Mouse (Mus musculus) limb, embryonic 13.5 days (tissue): ENCODE data around the gene Prss58. TPM values are rescaled to one million over a fixed set of nuclear protein-coding genes. Genes with fewer than 3 reads are reported as not detected.

Experiments
- ATAC-seq: fragments of 200-750 bp; cut with Nextera tagmentation; 2 replicates; pipeline ENCODE4 v1.8.0; 2017; ENCODE audit warnings: low read depth, moderate number of reproducible peaks, moderate TSS enrichment; ENCODE audit not compliant: low FRiP score
- H3K27ac ChIP-seq: fragments of 300-500 bp; sonication (generic); 2 replicates; pipeline ENCODE4 v1.5.1; 2015; ENCODE audit warnings: inconsistent platforms, mild to moderate bottlenecking, moderate library complexity
- H3K27me3 ChIP-seq: fragments of 300-500 bp; sonication (generic); 2 replicates; pipeline ENCODE4 v1.6.1; 2015; ENCODE audit warnings: mild to moderate bottlenecking, inconsistent platforms
- H3K36me3 ChIP-seq: fragments of 300-500 bp; sonication (generic); 2 replicates; pipeline ENCODE4 v1.6.1; 2015; ENCODE audit warnings: inconsistent platforms, mild to moderate bottlenecking, moderate library complexity
- H3K4me1 ChIP-seq: fragments of 300-500 bp; sonication (generic); 2 replicates; pipeline ENCODE4 v1.6.1; 2015; ENCODE audit warnings: inconsistent platforms
- H3K4me2 ChIP-seq: fragments of 300-500 bp; sonication (generic); replicated peaks from 2 replicates; pipeline ENCODE4 v1.6.1; 2015; ENCODE audit warnings: inconsistent platforms, mild to moderate bottlenecking, moderate library complexity
- H3K4me3 ChIP-seq: fragments of 300-500 bp; sonication (generic); 2 replicates; pipeline ENCODE4 v1.5.1; 2015; ENCODE audit warnings: moderate library complexity, mild to moderate bottlenecking, inconsistent platforms
- H3K9ac ChIP-seq: fragments of 300-500 bp; sonication (generic); 2 replicates; pipeline ENCODE4 v1.6.1; 2015; ENCODE audit warnings: mild to moderate bottlenecking, inconsistent platforms
- H3K9me3 ChIP-seq: fragments of 300-500 bp; sonication (generic); 2 replicates; pipeline ENCODE4 v1.6.1; 2016; ENCODE audit warnings: inconsistent platforms
- WGBS: fragments of 180-500 bp; shearing (Covaris S2); methylation state at CpG from one replicate; pipeline ENCODE4 v1.1.7; 2015; 5-methylcytosine and 5-hydroxymethylcytosine counted together
- polyA plus RNA-seq: library from polyadenylated mRNA; unstranded; fragments of >200 nt; fragmentation: Nextera tagmentation; extraction: Ambion mirVana; gene quantifications from 2 replicates; pipeline ENCODE4 v1.2.1, GENCODE M21; 2015

The Prss58 gene
- polyA plus RNA-seq, result not detected in 2 replicates

DNA sequence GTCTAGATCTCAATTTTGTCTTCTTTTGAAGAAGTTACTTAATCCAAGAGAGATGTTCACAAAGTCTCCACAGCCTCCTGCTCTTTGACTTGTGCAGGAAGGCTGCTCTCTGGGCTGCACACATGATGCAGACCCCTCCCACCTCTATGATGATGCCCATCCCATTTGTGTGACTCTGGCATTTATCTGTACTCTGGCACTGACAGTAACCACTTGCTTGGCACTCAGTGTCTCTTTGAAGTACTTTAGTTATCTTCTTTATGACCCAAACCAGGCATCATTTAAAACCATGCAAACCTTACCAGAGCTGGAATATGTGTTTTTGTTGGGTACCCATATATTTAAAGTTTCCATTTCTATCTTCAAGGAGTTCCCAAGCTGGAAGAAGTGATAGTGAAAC is at the start of gene Prss58:
Gene Prss58 (minus strand): TSS at position 101 of the 400 bp plus-strand sequence.
- Histone ChIP-seq H3K4me1 (no peaks in the 10 kb centered on the region), H3K4me3 (no peak within 1 kb of the TSS), H3K27ac (no peak within 1 kb of the TSS), H3K9me3 (no peaks in the 10 kb centered on the region), H3K9ac (no peak within 1 kb of the TSS), H3K27me3 (no peaks in the 10 kb centered on the region), H3K36me3 (no peaks in the 10 kb centered on the region), H3K4me2 (no peak within 1 kb of the TSS)
- ATAC-seq, result no peak

DNA sequence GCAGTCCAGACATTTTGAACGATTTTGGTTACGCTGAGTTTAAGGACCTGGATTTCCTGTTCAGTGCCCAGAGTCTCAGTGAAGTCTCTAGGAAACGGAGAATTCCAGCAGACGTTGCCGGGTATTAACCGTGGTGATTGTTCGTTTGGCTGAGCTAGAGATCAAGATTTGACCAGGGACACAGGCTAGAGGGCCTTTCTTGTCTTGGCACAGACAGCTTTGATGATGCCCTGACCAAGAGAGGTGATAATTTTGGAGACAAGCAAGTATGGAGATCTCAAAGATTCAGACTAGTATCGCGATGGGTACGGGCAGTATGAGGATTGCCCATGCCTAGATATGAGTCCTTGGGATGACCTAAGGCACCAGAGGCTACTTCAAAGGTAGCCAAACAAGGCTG is 40.3 kb upstream of the Prss58 start, which contains the start of gene 1700074P13Rik:
Gene 1700074P13Rik (minus strand): TSS at position 101 of the 400 bp plus-strand sequence.
- H3K9me3 ChIP-seq, result no peaks in the 10 kb centered on the region
- no peak within 1 kb of the TSS for H3K27ac ChIP-seq
- WGBS, result 91% methylated on average over 10 of the region's 10 CpGs
- H3K4me3 ChIP-seq, result no peak within 1 kb of the TSS
- H3K27me3 ChIP-seq, result no peaks in the 10 kb centered on the region
- no peak within 1 kb of the TSS for H3K4me2 ChIP-seq
- no peak for ATAC-seq
- no peaks in the 10 kb centered on the region for H3K4me1 ChIP-seq
- H3K9ac ChIP-seq, result no peak within 1 kb of the TSS
- no peaks in the 10 kb centered on the region for H3K36me3 ChIP-seq

DNA sequence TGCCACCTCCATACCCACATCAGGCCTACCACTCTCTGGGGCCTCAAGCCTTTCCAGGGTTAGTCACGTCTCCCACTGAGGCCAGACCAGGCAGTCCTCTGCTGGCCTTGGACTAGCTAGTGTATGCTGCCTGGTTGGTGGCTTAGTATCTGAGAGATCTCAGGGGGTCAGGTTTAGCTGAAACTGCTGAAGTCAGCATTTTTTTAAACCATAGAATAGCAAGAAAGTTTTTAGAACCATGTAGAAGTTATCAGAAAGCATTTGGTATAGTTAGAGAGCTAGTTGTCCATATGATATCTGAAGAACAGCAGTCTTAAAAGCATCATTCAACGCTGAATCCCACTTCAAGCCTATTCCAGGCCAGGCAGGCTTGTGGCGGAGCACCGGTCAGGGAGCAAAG is 19.8 kb upstream of the Prss58 start:
- no peaks in the 10 kb centered on the region for H3K27me3 ChIP-seq
- H3K36me3 ChIP-seq, result no peaks in the 10 kb centered on the region
- ATAC-seq, result no peak
- WGBS, result 80% methylated on average over 4 of the region's 4 CpGs
- no peak overlapping the region for H3K4me3 ChIP-seq
- H3K9me3 ChIP-seq, result no peaks in the 10 kb centered on the region
- no peak overlapping the region for H3K4me2 ChIP-seq
- no peak overlapping the region for H3K27ac ChIP-seq
- no peak overlapping the region for H3K9ac ChIP-seq
- H3K4me1 ChIP-seq, result no peaks in the 10 kb centered on the region

DNA sequence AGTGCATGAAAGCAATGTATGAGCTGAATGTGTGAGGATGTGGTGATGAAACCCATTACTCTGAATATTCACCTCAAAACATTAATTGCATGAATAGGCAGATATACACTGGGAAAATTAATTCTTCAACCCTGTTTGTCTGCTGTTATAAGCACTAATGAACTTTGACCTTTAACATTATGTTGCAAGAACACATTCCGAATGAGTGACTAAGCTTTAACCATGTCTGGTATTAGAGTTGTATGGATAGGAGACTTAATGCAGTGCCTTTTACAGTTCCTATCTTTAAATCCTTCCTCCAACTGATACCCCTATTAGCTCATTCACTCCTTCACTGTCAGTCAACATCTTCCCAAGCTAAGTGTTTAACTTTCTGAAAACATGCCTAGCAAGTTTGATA is 5.5 kb downstream of the Prss58 start:
- no peak overlapping the region for H3K27ac ChIP-seq
- no peak overlapping the region for H3K4me2 ChIP-seq
- no peaks in the 10 kb centered on the region for H3K36me3 ChIP-seq
- H3K27me3 ChIP-seq, result no peaks in the 10 kb centered on the region
- no peak overlapping the region for H3K9ac ChIP-seq
- H3K4me3 ChIP-seq, result no peak overlapping the region
- 80% methylated on average over 1 of the region's 1 CpGs for WGBS
- H3K9me3 ChIP-seq, result no peaks in the 10 kb centered on the region
- H3K4me1 ChIP-seq, result no peaks in the 10 kb centered on the region
- no peak for ATAC-seq

DNA sequence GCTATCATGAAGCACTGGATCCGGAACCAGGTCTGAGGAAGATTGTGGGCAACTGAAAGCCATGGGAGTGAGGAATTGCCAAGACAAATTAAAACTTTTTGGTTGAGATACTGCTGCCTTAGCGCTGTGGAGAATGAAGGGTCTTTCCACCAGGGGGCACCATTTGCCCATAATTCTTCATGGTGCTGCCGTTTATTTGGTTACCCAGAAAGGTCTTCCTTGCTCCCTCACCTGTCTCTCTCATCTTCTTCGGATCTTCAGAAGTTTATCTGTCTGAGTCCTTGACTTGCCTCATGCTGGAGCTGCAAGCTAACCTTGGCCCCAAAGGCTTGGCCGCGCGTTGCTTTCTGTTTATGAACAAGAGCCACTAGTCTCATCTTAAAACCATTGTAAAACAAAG is 6.6 kb downstream of the Prss58 start:
- no peaks in the 10 kb centered on the region for H3K36me3 ChIP-seq
- no peak overlapping the region for H3K27ac ChIP-seq
- no peak overlapping the region for H3K9ac ChIP-seq
- no peaks in the 10 kb centered on the region for H3K9me3 ChIP-seq
- H3K4me1 ChIP-seq, result no peaks in the 10 kb centered on the region
- 42% methylated on average over 7 of the region's 7 CpGs for WGBS
- ATAC-seq, result no peak
- H3K4me3 ChIP-seq, result no peak overlapping the region
- no peak overlapping the region for H3K4me2 ChIP-seq
- H3K27me3 ChIP-seq, result no peaks in the 10 kb centered on the region

DNA sequence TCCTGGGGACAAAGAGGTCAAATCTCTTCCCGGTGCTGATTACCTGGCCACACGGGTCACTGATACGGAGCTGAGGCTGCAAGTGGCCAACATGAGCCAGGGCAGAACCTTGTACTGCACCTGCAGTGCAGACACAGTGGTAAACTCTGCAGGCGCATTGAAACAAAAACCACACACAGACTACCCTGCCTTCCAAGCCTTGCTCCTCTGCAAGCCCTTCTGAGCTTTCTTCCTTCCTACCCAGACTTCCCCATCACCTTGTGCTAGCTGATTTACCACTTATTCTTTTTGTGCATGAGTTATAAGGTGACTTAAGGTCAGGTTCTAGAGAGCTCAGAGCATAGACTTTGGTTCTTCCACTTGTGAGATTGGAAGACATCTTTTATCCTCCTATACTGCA is 8.4 kb downstream of the Prss58 start:
- Histone ChIP-seq H3K36me3 (no peaks in the 10 kb centered on the region), H3K9ac (no peak overlapping the region), H3K4me1 (no peaks in the 10 kb centered on the region), H3K9me3 (no peaks in the 10 kb centered on the region), H3K4me2 (no peak overlapping the region), H3K27ac (no peak overlapping the region), H3K27me3 (no peaks in the 10 kb centered on the region), H3K4me3 (no peak overlapping the region)
- WGBS, result 89% methylated on average over 4 of the region's 4 CpGs
- no peak for ATAC-seq

DNA sequence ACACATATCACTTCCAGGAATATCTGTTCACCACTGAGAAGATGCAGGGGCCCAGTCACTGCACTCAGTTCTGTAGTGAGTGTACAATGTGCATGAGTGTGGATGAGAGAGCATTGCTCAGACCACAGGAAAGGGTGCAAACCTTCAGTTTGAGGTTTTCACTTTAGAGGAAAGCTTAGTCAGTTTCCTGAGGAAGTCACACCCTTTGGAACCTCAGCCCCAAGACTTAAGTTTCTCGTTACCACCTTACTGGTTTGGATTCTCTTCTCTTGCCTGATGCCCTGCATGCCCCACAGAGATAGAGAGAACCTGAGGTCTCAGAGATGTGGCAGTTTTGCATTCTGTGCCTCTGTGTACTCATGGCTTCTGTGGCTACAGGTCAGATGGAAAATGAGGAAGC is 9.2 kb downstream of the Prss58 start:
- Histone ChIP-seq H3K9me3 (no peaks in the 10 kb centered on the region), H3K27me3 (no peaks in the 10 kb centered on the region), H3K4me3 (no peak overlapping the region), H3K4me1 (no peaks in the 10 kb centered on the region), H3K27ac (no peak overlapping the region), H3K9ac (no peak overlapping the region), H3K36me3 (no peaks in the 10 kb centered on the region), H3K4me2 (no peak overlapping the region)
- 57% methylated on average over 1 of the region's 1 CpGs for WGBS
- no peak for ATAC-seq

DNA sequence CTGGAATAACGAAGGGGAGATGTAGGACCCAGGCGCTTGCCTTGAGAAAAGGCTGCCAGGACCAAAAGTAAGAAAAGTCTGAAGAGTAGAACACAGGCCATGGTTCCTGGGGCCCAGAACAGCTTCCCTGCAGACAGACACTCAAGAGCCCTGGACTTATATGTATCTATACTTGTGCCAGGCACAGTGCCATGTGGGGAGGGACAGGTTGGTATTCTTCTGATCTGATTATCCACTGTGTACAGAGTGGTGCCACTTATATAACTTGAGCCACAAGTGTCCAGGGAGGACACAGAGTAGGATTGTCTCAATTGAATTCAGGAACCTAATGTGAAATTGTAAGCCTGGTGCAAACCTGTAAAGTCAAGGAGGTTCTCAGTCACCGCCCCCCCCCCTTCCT is 12.8 kb downstream of the Prss58 start, which contains the start of gene Moxd2:
Gene Moxd2 (minus strand): TSS at position 101 of the 400 bp plus-strand sequence.
- Histone ChIP-seq H3K9me3 (no peaks in the 10 kb centered on the region), H3K36me3 (no peaks in the 10 kb centered on the region), H3K4me2 (no peak within 1 kb of the TSS), H3K27me3 (no peaks in the 10 kb centered on the region), H3K4me1 (no peaks in the 10 kb centered on the region), H3K9ac (no peak within 1 kb of the TSS), H3K4me3 (no peak within 1 kb of the TSS), H3K27ac (no peak within 1 kb of the TSS)
- ATAC-seq, result no peak
- 88% methylated on average over 3 of the region's 3 CpGs for WGBS

DNA sequence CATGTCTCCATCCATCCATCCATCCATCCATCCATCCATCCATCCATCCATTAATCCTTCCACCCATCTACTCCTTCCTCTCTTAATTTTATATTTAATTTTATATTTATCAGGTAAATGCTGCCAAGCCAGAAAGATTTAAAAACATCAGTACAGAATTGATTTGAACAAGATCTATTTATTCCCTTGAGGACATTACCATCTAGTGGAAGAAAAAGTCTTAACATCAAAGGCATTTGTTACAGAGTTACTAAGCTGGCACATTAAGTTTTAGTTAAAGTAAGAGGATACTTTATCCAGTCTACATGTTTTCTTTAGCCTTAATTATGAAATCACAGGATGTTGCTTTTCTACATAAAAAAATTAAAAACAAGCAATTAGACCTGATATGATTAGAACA is 54.9 kb downstream of the Prss58 start:
- H3K9ac ChIP-seq, result no peak overlapping the region
- H3K36me3 ChIP-seq, result no peaks in the 10 kb centered on the region
- H3K27ac ChIP-seq, result no peak overlapping the region
- H3K27me3 ChIP-seq, result no peaks in the 10 kb centered on the region
- H3K4me3 ChIP-seq, result no peak overlapping the region
- no peaks in the 10 kb centered on the region for H3K4me1 ChIP-seq
- no peak overlapping the region for H3K4me2 ChIP-seq
- ATAC-seq, result no peak
- no peaks in the 10 kb centered on the region for H3K9me3 ChIP-seq

Other genes starting within 250 kb of the Prss58 start
- gene Moxd2, start 12.9 kb downstream of the Prss58 start, polyA plus RNA-seq, result not detected in 2 replicates
- not detected in 2 replicates for gene 1700074P13Rik, start 40.2 kb upstream of the Prss58 start, polyA plus RNA-seq
- not detected in 2 replicates for gene Gm4744, start 51.5 kb upstream of the Prss58 start, polyA plus RNA-seq
- gene 1810009J06Rik, start 64.4 kb upstream of the Prss58 start, polyA plus RNA-seq, result not detected in 2 replicates
- gene Gm2663, start 99.1 kb upstream of the Prss58 start, polyA plus RNA-seq, result not detected in 2 replicates
- not detected in 2 replicates for gene 2210010C04Rik, start 135.1 kb upstream of the Prss58 start, polyA plus RNA-seq